ENCODE assay signal across 8 mouse cellular contexts in genomic region chr5:66798135-66798534, GRCm38 (mm10). TPM values are rescaled to one million over a fixed set of nuclear protein-coding genes. Genes with fewer than 3 reads are reported as not detected.
DNase-seq lines count a peak whose midpoint lies in the region; ATAC-seq and TF ChIP-seq lines count a peak whose summit lies in the region.
"Had no signal": no experiment of that assay in that cellular context is flagged by ENCODE, and none has a peak within 500 bp of the region (broad histone marks: within the 10 kb centered on the region; RNA-seq: fewer than 3 reads in every experiment).

No protein-coding gene starts in this region.

- no peak overlapping the region for H3K4me3 ChIP-seq in kidney, postnatal 0 days (replicated peaks; ENCODE audit: low read depth, low read length)
- H3K4me3 ChIP-seq in embryonic facial prominence, embryonic 14.5 days (ENCODE audit: low read depth, low read length) = no peak overlapping the region
- no peak overlapping the region for H3K4me3 ChIP-seq in forebrain, embryonic 16.5 days (replicated peaks; ENCODE audit: low read length)
- H3K4me3 ChIP-seq in midbrain, embryonic 15.5 days = no peak overlapping the region

- DNase-seq in kidney, postnatal 0 days (ENCODE audit: low spot score) = no peak
- DNase-seq in kidney, postnatal 25 days = no peak
- no peak for DNase-seq in embryonic facial prominence, embryonic 14.5 days (ENCODE audit: low spot score)
- no peak for DNase-seq in B cell, adult 2 months
- DNase-seq in natural killer cell, adult 2 months (ENCODE audit: low spot score in 2 of 2) = no peak
- DNase-seq: liver had no signal

- WGBS in kidney, postnatal 0 days = 59% methylated on average over 3 of the region's 3 CpGs
- WGBS in embryonic facial prominence, embryonic 14.5 days = 42% methylated on average over 3 of the region's 3 CpGs
- WGBS in forebrain, embryonic 16.5 days = 19% methylated on average over 3 of the region's 3 CpGs
- 18% methylated on average over 3 of the region's 3 CpGs for WGBS in midbrain, embryonic 15.5 days

- H3K36me3 ChIP-seq in kidney, postnatal 0 days (ENCODE audit: insufficient read depth, low read length) = no peaks in the 10 kb centered on the region
- H3K36me3 ChIP-seq in embryonic facial prominence, embryonic 14.5 days (ENCODE audit: control insufficient read depth, insufficient read depth, low read length) = no peaks in the 10 kb centered on the region
- no peaks in the 10 kb centered on the region for H3K36me3 ChIP-seq in forebrain, embryonic 16.5 days (ENCODE audit: control insufficient read depth, insufficient read depth)
- H3K36me3 ChIP-seq in midbrain, embryonic 15.5 days (replicated peaks) = no peaks in the 10 kb centered on the region

- ATAC-seq in kidney, postnatal 0 days (replicated peaks; ENCODE audit: low FRiP score, low read depth) = no peak
- 0 out of 2 replicates have a peak, but pooled peaks have one; percentile 4 for ATAC-seq in embryonic facial prominence, embryonic 14.5 days (ENCODE audit: low read depth)
- peak; percentile 56 for ATAC-seq in forebrain, embryonic 16.5 days
- 0 out of 2 replicates have a peak, but pooled peaks have one; percentile 21 for ATAC-seq in midbrain, embryonic 15.5 days (replicated peaks)

- H3K4me1 ChIP-seq in kidney, postnatal 0 days (replicated peaks; ENCODE audit: insufficient read depth, low read length) = peaks cover 20% of the 10 kb centered on the region; the same call in 1 of the 2 replicates
- H3K4me1 ChIP-seq in embryonic facial prominence, embryonic 14.5 days (ENCODE audit: control insufficient read depth, insufficient read depth, low read length) = peaks cover 19% of the 10 kb centered on the region; the same call in 1 of the 2 replicates
- peaks cover 17% of the 10 kb centered on the region for H3K4me1 ChIP-seq in forebrain, embryonic 16.5 days (replicated peaks; ENCODE audit: control insufficient read depth, insufficient read depth, low read length)
- peaks cover 27% of the 10 kb centered on the region for H3K4me1 ChIP-seq in midbrain, embryonic 15.5 days

- no peaks in the 10 kb centered on the region for H3K27me3 ChIP-seq in kidney, postnatal 0 days (ENCODE audit: insufficient read depth, low read length)
- H3K27me3 ChIP-seq in embryonic facial prominence, embryonic 14.5 days (replicated peaks; ENCODE audit: control insufficient read depth, insufficient read depth, low read length) = no peaks in the 10 kb centered on the region
- no peaks in the 10 kb centered on the region for H3K27me3 ChIP-seq in forebrain, embryonic 16.5 days (replicated peaks; ENCODE audit: control insufficient read depth, insufficient read depth, low read length)
- H3K27me3 ChIP-seq in midbrain, embryonic 15.5 days (replicated peaks) = no peaks in the 10 kb centered on the region

- H3K9me3 ChIP-seq in kidney, postnatal 0 days (replicated peaks; ENCODE audit: low read length) = no peaks in the 10 kb centered on the region
- no peaks in the 10 kb centered on the region for H3K9me3 ChIP-seq in embryonic facial prominence, embryonic 14.5 days (ENCODE audit: control insufficient read depth, low read length)
- peaks cover 2% of the 10 kb centered on the region; the same call in 1 of the 2 replicates for H3K9me3 ChIP-seq in forebrain, embryonic 16.5 days (ENCODE audit: control insufficient read depth, low read length)
- H3K9me3 ChIP-seq in midbrain, embryonic 15.5 days = no peaks in the 10 kb centered on the region

- H3K27ac ChIP-seq in kidney, postnatal 0 days = peak overlapping the region; percentile 58
- peak overlapping the region; percentile 52; the same call in 1 of the 2 replicates for H3K27ac ChIP-seq in embryonic facial prominence, embryonic 14.5 days (replicated peaks; ENCODE audit: low read depth, low read length)
- H3K27ac ChIP-seq in forebrain, embryonic 16.5 days (ENCODE audit: low read length) = peak overlapping the region; percentile 61
- H3K27ac ChIP-seq in midbrain, embryonic 15.5 days = peak overlapping the region; percentile 58

- no peak for TF ChIP-seq CTCF in kidney, postnatal 0 days (IDR thresholded peaks at IDR 0.05; ENCODE audit: low read depth)

- H3K9ac ChIP-seq in kidney, postnatal 0 days (ENCODE audit: low read depth, low read length) = no peak overlapping the region
- H3K9ac ChIP-seq in embryonic facial prominence, embryonic 14.5 days (ENCODE audit: low read depth, low read length) = no peak overlapping the region
- H3K9ac ChIP-seq in forebrain, embryonic 16.5 days (replicated peaks; ENCODE audit: low read depth, low read length) = no peak overlapping the region; the same call in 1 of the 2 replicates
- H3K9ac ChIP-seq in midbrain, embryonic 15.5 days = no peak overlapping the region

- no peak overlapping the region for H3K4me2 ChIP-seq in kidney, postnatal 0 days (ENCODE audit: low read length)
- H3K4me2 ChIP-seq in embryonic facial prominence, embryonic 14.5 days (ENCODE audit: low read depth, low read length) = no peak overlapping the region
- H3K4me2 ChIP-seq in forebrain, embryonic 16.5 days (ENCODE audit: low read length) = no peak overlapping the region
- H3K4me2 ChIP-seq in midbrain, embryonic 15.5 days = no peak overlapping the region

RNA-seq across cellular contexts. Expression of gene Limch1, which starts 52.5 kb away (rescaled TPM):
- 32.8 and 34.1 TPM in 2 replicates for polyA plus RNA-seq in kidney, postnatal 0 days (2015; fragmentation: Nextera tagmentation; extraction: Ambion mirVana)
- 70.5 and 71.1 TPM in 2 replicates for polyA plus RNA-seq in embryonic facial prominence, embryonic 14.5 days (2014; fragmentation: Nextera tagmentation; extraction: Ambion mirVana)
- 81.0 and 91.4 TPM in 2 replicates for polyA plus RNA-seq in forebrain, embryonic 16.5 days (2015; fragmentation: Nextera tagmentation; extraction: Ambion mirVana)
- polyA plus RNA-seq in midbrain, embryonic 15.5 days (2015; fragmentation: Nextera tagmentation; extraction: Ambion mirVana) = 47.6 and 51.1 TPM in 2 replicates
